Mouse (Mus musculus): ENCODE data around the gene Mapk14. TPM values are rescaled to one million over a fixed set of nuclear protein-coding genes. Genes with fewer than 3 reads are reported as not detected.
A peak's percentile ranks its signal among the peaks of the same experiment; 100 is the strongest.

The Mapk14 gene
- polyA plus RNA-seq, 1 experiment from 2014 or later: 24.5 TPM

GRCm38 (mm10) chr17:28743916-28744315 lies 52.8 kb downstream of the Mapk14 start:
- no peak overlapping the region for H3K9ac ChIP-seq
- H3K4me2 ChIP-seq: no peak overlapping the region
- no peak overlapping the region for H3K27ac ChIP-seq (replicated peaks)
- no peak for ATAC-seq (ENCODE audit: extremely low read depth, insufficient number of reproducible peaks, low FRiP score, low TSS enrichment)
- 0 out of 2 replicates have a peak, but pooled peaks cover 3% of the 10 kb centered on the region for H3K4me1 ChIP-seq
- no peaks in the 10 kb centered on the region for H3K9me3 ChIP-seq
- H3K27me3 ChIP-seq (replicated peaks): no peaks in the 10 kb centered on the region
- WGBS: 89% methylated on average over 9 of the region's 9 CpGs
- no peak overlapping the region for H3K4me3 ChIP-seq
- H3K36me3 ChIP-seq: peaks cover 100% of the 10 kb centered on the region

GRCm38 (mm10) chr17:28745773-28746172 lies 54.6 kb downstream of the Mapk14 start:
- Histone ChIP-seq H3K9ac (no peak overlapping the region), H3K27ac (replicated peaks) (no peak overlapping the region), H3K4me1 (0 out of 2 replicates have a peak, but pooled peaks cover 3% of the 10 kb centered on the region), H3K27me3 (replicated peaks) (no peaks in the 10 kb centered on the region), H3K4me3 (no peak overlapping the region), H3K9me3 (no peaks in the 10 kb centered on the region), H3K36me3 (peaks cover 82% of the 10 kb centered on the region), H3K4me2 (no peak overlapping the region)
- ATAC-seq (ENCODE audit: extremely low read depth, insufficient number of reproducible peaks, low FRiP score, low TSS enrichment): no peak
- WGBS: 69% methylated on average over 6 of the region's 6 CpGs

GRCm38 (mm10) chr17:28748001-28748400 lies 56.9 kb downstream of the Mapk14 start:
- ATAC-seq (ENCODE audit: extremely low read depth, insufficient number of reproducible peaks, low FRiP score, low TSS enrichment): no peak
- no peak overlapping the region for H3K27ac ChIP-seq (replicated peaks)
- no peaks in the 10 kb centered on the region for H3K27me3 ChIP-seq (replicated peaks)
- H3K4me1 ChIP-seq: 0 out of 2 replicates have a peak, but pooled peaks cover 3% of the 10 kb centered on the region
- H3K9ac ChIP-seq: no peak overlapping the region
- no peak overlapping the region for H3K4me2 ChIP-seq
- WGBS: 86% methylated on average over 4 of the region's 4 CpGs
- no peaks in the 10 kb centered on the region for H3K9me3 ChIP-seq
- no peak overlapping the region for H3K4me3 ChIP-seq
- peaks cover 60% of the 10 kb centered on the region for H3K36me3 ChIP-seq

- Histone ChIP-seq H3K36me3 (peaks cover 34% of the 10 kb centered on the region), H3K4me1 (0 out of 2 replicates have a peak, but pooled peaks cover 3% of the 10 kb centered on the region), H3K4me3 (no peak overlapping the region), H3K9me3 (no peaks in the 10 kb centered on the region), H3K9ac (no peak overlapping the region), H3K27ac (replicated peaks) (no peak overlapping the region), H3K4me2 (no peak overlapping the region), H3K27me3 (replicated peaks) (no peaks in the 10 kb centered on the region)
- no peak for ATAC-seq (ENCODE audit: extremely low read depth, insufficient number of reproducible peaks, low FRiP score, low TSS enrichment)
- WGBS: 68% methylated on average over 6 of the region's 6 CpGs
These were observed 59.5 kb downstream of the Mapk14 start for GRCm38 (mm10) chr17:28750580-28750979.

- WGBS: 61% methylated on average over 5 of the region's 5 CpGs
- ATAC-seq (ENCODE audit: extremely low read depth, insufficient number of reproducible peaks, low FRiP score, low TSS enrichment): no peak
- Histone ChIP-seq H3K4me1 (no peaks in the 10 kb centered on the region), H3K9ac (no peak overlapping the region), H3K9me3 (no peaks in the 10 kb centered on the region), H3K4me3 (no peak overlapping the region), H3K4me2 (no peak overlapping the region), H3K27me3 (replicated peaks) (peaks cover 3% of the 10 kb centered on the region; the same call in 1 of the 2 replicates), H3K36me3 (no peaks in the 10 kb centered on the region), H3K27ac (replicated peaks) (no peak overlapping the region)
These were observed 65.3 kb downstream of the Mapk14 start for GRCm38 (mm10) chr17:28756447-28756846.

GRCm38 (mm10) chr17:28757470-28757869 lies 66.3 kb downstream of the Mapk14 start:
- 58% methylated on average over 2 of the region's 2 CpGs for WGBS
- Histone ChIP-seq H3K9me3 (no peaks in the 10 kb centered on the region), H3K9ac (no peak overlapping the region), H3K4me1 (no peaks in the 10 kb centered on the region), H3K27ac (replicated peaks) (no peak overlapping the region), H3K27me3 (replicated peaks) (peaks cover 3% of the 10 kb centered on the region; the same call in 1 of the 2 replicates), H3K4me3 (no peak overlapping the region), H3K36me3 (no peaks in the 10 kb centered on the region), H3K4me2 (no peak overlapping the region)
- ATAC-seq (ENCODE audit: extremely low read depth, insufficient number of reproducible peaks, low FRiP score, low TSS enrichment): no peak

- no peak for ATAC-seq (ENCODE audit: extremely low read depth, insufficient number of reproducible peaks, low FRiP score, low TSS enrichment)
- Histone ChIP-seq H3K9me3 (no peaks in the 10 kb centered on the region), H3K4me1 (no peaks in the 10 kb centered on the region), H3K4me3 (no peak overlapping the region), H3K27me3 (replicated peaks) (peaks cover 8% of the 10 kb centered on the region; the same call in 1 of the 2 replicates), H3K9ac (no peak overlapping the region), H3K27ac (replicated peaks) (no peak overlapping the region), H3K36me3 (no peaks in the 10 kb centered on the region), H3K4me2 (no peak overlapping the region)
- WGBS: 64% methylated on average over 8 of the region's 8 CpGs
These were observed 69.7 kb downstream of the Mapk14 start for GRCm38 (mm10) chr17:28760736-28761312.

GRCm38 (mm10) chr17:28761871-28762270 lies 70.7 kb downstream of the Mapk14 start:
- Histone ChIP-seq H3K4me3 (no peak overlapping the region), H3K4me1 (no peaks in the 10 kb centered on the region), H3K27me3 (replicated peaks) (peaks cover 7% of the 10 kb centered on the region; the same call in 1 of the 2 replicates), H3K9ac (no peak overlapping the region), H3K27ac (replicated peaks) (no peak overlapping the region), H3K9me3 (no peaks in the 10 kb centered on the region), H3K36me3 (no peaks in the 10 kb centered on the region), H3K4me2 (no peak overlapping the region)
- ATAC-seq (ENCODE audit: extremely low read depth, insufficient number of reproducible peaks, low FRiP score, low TSS enrichment): no peak
- 18% methylated on average over 3 of the region's 3 CpGs for WGBS

- no peak; the same call in 1 of the 2 replicates for ATAC-seq (ENCODE audit: extremely low read depth, insufficient number of reproducible peaks, low FRiP score, low TSS enrichment)
- no peaks in the 10 kb centered on the region for H3K36me3 ChIP-seq
- no peaks in the 10 kb centered on the region for H3K9me3 ChIP-seq
- peaks cover 45% of the 10 kb centered on the region for H3K27me3 ChIP-seq (replicated peaks)
- H3K4me1 ChIP-seq: peaks cover 18% of the 10 kb centered on the region
- WGBS: 57% methylated on average over 3 of the region's 3 CpGs
- no peak overlapping the region for H3K9ac ChIP-seq
- H3K27ac ChIP-seq (replicated peaks): no peak overlapping the region
- H3K4me2 ChIP-seq: no peak overlapping the region
- H3K4me3 ChIP-seq: no peak overlapping the region
These were observed 75.1 kb downstream of the Mapk14 start for GRCm38 (mm10) chr17:28766203-28766602.

GRCm38 (mm10) chr17:28766781-28767515 lies 75.8 kb downstream of the Mapk14 start:
- WGBS: 73% methylated on average over 11 of the region's 11 CpGs
- H3K27me3 ChIP-seq (replicated peaks): peaks cover 51% of the 10 kb centered on the region
- H3K4me2 ChIP-seq: no peak overlapping the region

GRCm38 (mm10) chr17:28769121-28769874 lies 78.2 kb downstream of the Mapk14 start, which contains the start of gene Mapk13:
Mapk13 (plus strand) TSS chr17:28769297.
- Histone ChIP-seq H3K4me1 (peaks cover 18% of the 10 kb centered on the region), H3K36me3 (no peaks in the 10 kb centered on the region), H3K9ac (peak within 1 kb of the TSS; percentile 72), H3K9me3 (no peaks in the 10 kb centered on the region; the same call in 1 of the 2 replicates), H3K27me3 (replicated peaks) (peaks cover 46% of the 10 kb centered on the region), H3K27ac (replicated peaks) (no peak within 1 kb of the TSS), H3K4me3 (peak within 1 kb of the TSS; percentile 58), H3K4me2 (peak within 1 kb of the TSS; percentile 90)
- WGBS: 3% methylated on average over 51 of the region's 58 CpGs
- no peak for ATAC-seq (ENCODE audit: extremely low read depth, insufficient number of reproducible peaks, low FRiP score, low TSS enrichment)

More at GRCm38 (mm10) chr17:28766781-28767515, 75.8 kb downstream of the Mapk14 start:
- Histone ChIP-seq H3K4me1 (peaks cover 18% of the 10 kb centered on the region), H3K4me3 (no peak overlapping the region), H3K27ac (replicated peaks) (no peak overlapping the region), H3K9me3 (no peaks in the 10 kb centered on the region), H3K36me3 (no peaks in the 10 kb centered on the region), H3K9ac (no peak overlapping the region)
- no peak for ATAC-seq (ENCODE audit: extremely low read depth, insufficient number of reproducible peaks, low FRiP score, low TSS enrichment)
